Mouse (Mus musculus): ENCODE results near the gene Klhdc7b.

GRCm38 (mm10) chr15:89404831-89405623 lies 20.3 kb downstream of the Klhdc7b start:
- TF ChIP-seq CTCF (IDR thresholded peaks at IDR 0.05; ENCODE audit: control insufficient read depth, insufficient read depth, insufficient replicate concordance, low read depth, low read length) (no peak), POLR2A (IDR thresholded peaks at IDR 0.05; ENCODE audit: control insufficient read depth, low read depth, low read length) (no peak)

All from testis, adult 2 months (tissue).